ENCODE assay signal across 8 mouse cellular contexts in the genomic region with DNA sequence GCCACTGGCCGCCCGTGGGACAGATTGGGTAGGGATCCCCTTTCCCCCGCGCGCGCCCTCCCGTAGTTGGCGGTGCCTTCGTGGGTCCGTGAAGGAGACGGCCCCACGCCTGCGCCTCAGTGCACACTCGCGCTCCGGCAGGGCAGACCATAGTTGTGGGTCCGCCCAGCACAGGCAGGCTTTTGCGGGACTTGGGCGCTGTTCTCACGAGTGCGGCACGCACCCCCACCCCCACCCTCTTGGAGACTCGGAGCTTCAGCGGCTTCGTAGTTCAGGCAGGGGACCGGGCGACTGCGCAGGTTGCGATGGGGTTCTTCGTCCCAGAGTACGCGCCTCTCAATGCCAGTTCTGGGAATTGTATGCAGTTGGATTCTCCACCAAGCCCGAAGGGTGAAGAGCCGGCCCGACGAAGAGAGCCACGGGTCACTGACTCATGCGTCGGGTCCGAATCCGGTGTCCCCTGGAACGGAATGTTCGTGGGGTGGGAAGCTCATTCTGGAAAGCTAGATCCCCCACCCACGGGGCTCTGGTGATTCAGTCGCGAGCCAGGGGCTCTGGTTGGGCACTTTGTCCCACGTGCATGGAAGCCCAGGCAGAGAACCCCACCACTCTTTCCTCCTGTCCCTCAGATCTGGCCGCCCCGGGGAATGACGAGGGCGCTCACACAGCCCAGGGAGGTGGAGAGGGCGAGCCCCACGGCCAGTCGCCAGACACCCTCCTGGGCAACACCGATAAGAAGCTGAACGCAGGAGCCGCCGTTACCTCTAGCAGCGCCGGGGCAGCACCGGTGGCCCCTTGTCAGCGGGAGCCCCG. TPM values are rescaled to one million over a fixed set of nuclear protein-coding genes. Genes with fewer than 3 reads are reported as not detected.
DNase-seq lines count a peak whose midpoint lies in the region; ATAC-seq lines count a peak whose summit lies in the region.

No protein-coding gene starts in this region.

- WGBS in forebrain, embryonic 16.5 days: 1% methylated on average over 63 of the region's 63 CpGs
- WGBS in lung, embryonic 15.5 days: under 1% methylated on average over 62 of the region's 63 CpGs

- H3K36me3 ChIP-seq in forebrain, embryonic 16.5 days (ENCODE audit: control insufficient read depth, insufficient read depth): peaks cover under 1% of the 10 kb centered on the region; the same call in 1 of the 2 replicates
- 0 out of 2 replicates have a peak, but pooled peaks cover under 1% of the 10 kb centered on the region for H3K36me3 ChIP-seq in lung, embryonic 15.5 days
- no peaks in the 10 kb centered on the region for H3K36me3 ChIP-seq in splenic B cell, adult 2 months (ENCODE audit: control insufficient read depth, insufficient read depth, low read length, poor library complexity, severe bottlenecking)

- peak overlapping the region; percentile 92 for H3K4me2 ChIP-seq in forebrain, embryonic 16.5 days (ENCODE audit: low read length)
- H3K4me2 ChIP-seq in lung, embryonic 15.5 days: peak overlapping the region; percentile 99

- H3K27ac ChIP-seq in forebrain, embryonic 16.5 days (ENCODE audit: low read length): no peak overlapping the region
- H3K27ac ChIP-seq in lung, embryonic 15.5 days: no peak overlapping the region

- H3K9ac ChIP-seq in forebrain, embryonic 16.5 days (replicated peaks; ENCODE audit: low read depth, low read length): peak overlapping the region; percentile 50; the same call in 1 of the 2 replicates
- H3K9ac ChIP-seq in lung, embryonic 15.5 days: peak overlapping the region; percentile 54

- H3K4me1 ChIP-seq in forebrain, embryonic 16.5 days (replicated peaks; ENCODE audit: control insufficient read depth, insufficient read depth, low read length): peaks cover 41% of the 10 kb centered on the region
- H3K4me1 ChIP-seq in lung, embryonic 15.5 days: peaks cover 44% of the 10 kb centered on the region

- no peak for DNase-seq in frontal cortex, adult 2 months (ENCODE audit: extremely low spot score in 1 of 2, low spot score in 1 of 2)
- DNase-seq in adrenal gland, postnatal 14 days: peak; percentile 44
- DNase-seq in induced T-regulatory cell, adult 2 months (ENCODE audit: low read depth): peak; percentile 39
- peak; percentile 18 for DNase-seq in splenic B cell, adult 2 months (ENCODE audit: low read depth, low spot score)
- DNase-seq in thymus, adult 18-20 months: no peak

- H3K4me3 ChIP-seq in forebrain, embryonic 16.5 days (replicated peaks; ENCODE audit: low read length): peak overlapping the region; percentile 49
- H3K4me3 ChIP-seq in lung, embryonic 15.5 days: peak overlapping the region; percentile 53

- no peaks in the 10 kb centered on the region for H3K9me3 ChIP-seq in forebrain, embryonic 16.5 days (ENCODE audit: control insufficient read depth, low read length)
- H3K9me3 ChIP-seq in lung, embryonic 15.5 days: no peaks in the 10 kb centered on the region

- H3K27me3 ChIP-seq in forebrain, embryonic 16.5 days (replicated peaks; ENCODE audit: control insufficient read depth, insufficient read depth, low read length): peaks cover 44% of the 10 kb centered on the region
- H3K27me3 ChIP-seq in lung, embryonic 15.5 days: peaks cover 41% of the 10 kb centered on the region
- H3K27me3 ChIP-seq in splenic B cell, adult 2 months (ENCODE audit: control insufficient read depth, insufficient read depth, low read length, poor library complexity, severe bottlenecking): no peaks in the 10 kb centered on the region

- ATAC-seq in frontal cortex, adult (ENCODE audit: low TSS enrichment): peak; percentile 6; the same call in 1 of the 2 replicates
- peak; percentile 11; the same call in 1 of the 2 replicates for ATAC-seq in forebrain, embryonic 16.5 days
- ATAC-seq in lung, embryonic 15.5 days (ENCODE audit: borderline replicate concordance, extremely low read depth, low FRiP score, low TSS enrichment): peak; percentile 32

RNA-seq across cellular contexts. Expression of a gene that starts 2.8 kb away (rescaled TPM):
- 13.7 and 17.6 TPM in 2 replicates for polyA plus RNA-seq in frontal cortex, adult 2 months (2012; rRNA removed)
- 2.3 and 3.5 TPM in 2 replicates for total RNA-seq in adrenal gland, postnatal 14 days (2021)
- polyA plus RNA-seq in forebrain, embryonic 16.5 days (2015; fragmentation: Nextera tagmentation; extraction: Ambion mirVana): 2.9 and 3.3 TPM in 2 replicates
- polyA plus RNA-seq in lung, embryonic 15.5 days (2015; fragmentation: Nextera tagmentation; extraction: Ambion mirVana): 6.2 and 6.9 TPM in 2 replicates

RNA-seq across cellular contexts. Expression of a gene that starts 39.5 kb away (rescaled TPM):
- 114 and 119 TPM in 2 replicates for polyA plus RNA-seq in frontal cortex, adult 2 months (2012; rRNA removed)
- 81.1 and 81.8 TPM in 2 replicates for total RNA-seq in adrenal gland, postnatal 14 days (2021)
- 200 and 201 TPM in 2 replicates for polyA plus RNA-seq in forebrain, embryonic 16.5 days (2015; fragmentation: Nextera tagmentation; extraction: Ambion mirVana)
- polyA plus RNA-seq in lung, embryonic 15.5 days (2015; fragmentation: Nextera tagmentation; extraction: Ambion mirVana): 180 and 187 TPM in 2 replicates

RNA-seq across cellular contexts. Expression of a gene that starts 47.7 kb away (rescaled TPM):
- 77.1 and 86.0 TPM in 2 replicates for polyA plus RNA-seq in frontal cortex, adult 2 months (2012; rRNA removed)
- total RNA-seq in adrenal gland, postnatal 14 days (2021): 32.0 and 38.5 TPM in 2 replicates
- 15.0 and 17.1 TPM in 2 replicates for polyA plus RNA-seq in forebrain, embryonic 16.5 days (2015; fragmentation: Nextera tagmentation; extraction: Ambion mirVana)
- polyA plus RNA-seq in lung, embryonic 15.5 days (2015; fragmentation: Nextera tagmentation; extraction: Ambion mirVana): 12.6 and 14.8 TPM in 2 replicates

RNA-seq across cellular contexts. Expression of a gene that starts 52.7 kb away (rescaled TPM):
- 2.1 and 2.8 TPM in 2 replicates for polyA plus RNA-seq in frontal cortex, adult 2 months (2012; rRNA removed)
- not detected in 2 replicates for total RNA-seq in adrenal gland, postnatal 14 days (2021)
- polyA plus RNA-seq in forebrain, embryonic 16.5 days (2015; fragmentation: Nextera tagmentation; extraction: Ambion mirVana): 0.27 TPM in 1 of 2 replicates, not detected in the other
- not detected in 2 replicates for polyA plus RNA-seq in lung, embryonic 15.5 days (2015; fragmentation: Nextera tagmentation; extraction: Ambion mirVana)

Comparison
In these comparisons a context has a peak if more than half of its experiments do, and no peak if none do; other contexts are left out.
1. DNase-seq: peak in adrenal gland, postnatal 14 days (single experiment), induced T-regulatory cell, adult 2 months (single experiment) and splenic B cell, adult 2 months (single experiment); none in frontal cortex, adult 2 months (0 of 2) and thymus, adult 18-20 months (0 of 2).
2. Peak in every context shown above with its lines, with median percentiles within 50 percentile points of each other: ATAC-seq.